Mouse (Mus musculus) liver, embryonic 11.5 days (tissue): Measurements from ENCODE around the gene Eif3c. TPM values are rescaled to one million over a fixed set of nuclear protein-coding genes. Genes with fewer than 3 reads are reported as not detected.

Experiments
- ATAC-seq: fragments of 200-750 bp; cut with Nextera tagmentation; replicated peaks from 2 replicates; pipeline ENCODE4 v1.8.0; 2017; ENCODE audit warnings: moderate number of reproducible peaks, mild to moderate bottlenecking, moderate TSS enrichment, moderate library complexity; ENCODE audit not compliant: low FRiP score
- DNase-seq: peaks from one replicate; pipeline ENCODE4 v3.0.0-alpha.2; 2017; ENCODE audit warnings: low spot score
- H3K27ac ChIP-seq: fragments of 300-500 bp; sonication (generic); 2 replicates; pipeline ENCODE4 v1.5.1; 2014; ENCODE audit warnings: mild to moderate bottlenecking, low read depth, low read length, control low read depth
- H3K27me3 ChIP-seq: fragments of 300-500 bp; sonication (generic); replicated peaks from 2 replicates; pipeline ENCODE4 v1.6.1; 2014; ENCODE audit warnings: low read length, mixed read lengths; ENCODE audit not compliant: control insufficient read depth, insufficient read depth
- H3K36me3 ChIP-seq: fragments of 300-500 bp; sonication (generic); 2 replicates; pipeline ENCODE4 v1.6.1; 2014; ENCODE audit warnings: mild to moderate bottlenecking, low read length, moderate library complexity, mixed read lengths; ENCODE audit not compliant: control insufficient read depth, insufficient read depth
- H3K4me1 ChIP-seq: fragments of 300-500 bp; sonication (generic); replicated peaks from 2 replicates; pipeline ENCODE4 v1.6.1; 2014; ENCODE audit warnings: low read length, mixed read lengths; ENCODE audit not compliant: control insufficient read depth, insufficient read depth
- H3K4me2 ChIP-seq: fragments of 300-500 bp; sonication (generic); 2 replicates; pipeline ENCODE4 v1.6.1; 2014; ENCODE audit warnings: mild to moderate bottlenecking, control low read depth, moderate library complexity
- H3K4me3 ChIP-seq: fragments of 300-500 bp; sonication (generic); 2 replicates; pipeline ENCODE4 v1.5.1; 2014; ENCODE audit warnings: low read depth, low read length, control low read depth
- H3K9ac ChIP-seq: fragments of 300-500 bp; sonication (generic); 2 replicates; pipeline ENCODE4 v1.6.1; 2014; ENCODE audit warnings: low read depth, low read length, control low read depth
- H3K9me3 ChIP-seq: fragments of 300-500 bp; sonication (generic); 2 replicates; pipeline ENCODE4 v1.6.1; 2016; ENCODE audit warnings: low read length, inconsistent platforms, mixed read lengths; ENCODE audit not compliant: control insufficient read depth
- WGBS: fragments of 180-500 bp; shearing (Covaris S2); extraction: QIAGEN DNeasy Blood & Tissue Kit; methylation state at CpG from one replicate; pipeline ENCODE4 v1.1.7; 2014; 5-methylcytosine and 5-hydroxymethylcytosine counted together
- polyA plus RNA-seq: library from polyadenylated mRNA; unstranded; fragments of >200 nt; fragmentation: Nextera tagmentation; extraction: Ambion mirVana; gene quantifications from 2 replicates; pipeline ENCODE4 v1.2.1, GENCODE M21; 2014

Gene Eif3c
- polyA plus RNA-seq, 1 experiment from 2014 or later = 195 TPM

DNA sequence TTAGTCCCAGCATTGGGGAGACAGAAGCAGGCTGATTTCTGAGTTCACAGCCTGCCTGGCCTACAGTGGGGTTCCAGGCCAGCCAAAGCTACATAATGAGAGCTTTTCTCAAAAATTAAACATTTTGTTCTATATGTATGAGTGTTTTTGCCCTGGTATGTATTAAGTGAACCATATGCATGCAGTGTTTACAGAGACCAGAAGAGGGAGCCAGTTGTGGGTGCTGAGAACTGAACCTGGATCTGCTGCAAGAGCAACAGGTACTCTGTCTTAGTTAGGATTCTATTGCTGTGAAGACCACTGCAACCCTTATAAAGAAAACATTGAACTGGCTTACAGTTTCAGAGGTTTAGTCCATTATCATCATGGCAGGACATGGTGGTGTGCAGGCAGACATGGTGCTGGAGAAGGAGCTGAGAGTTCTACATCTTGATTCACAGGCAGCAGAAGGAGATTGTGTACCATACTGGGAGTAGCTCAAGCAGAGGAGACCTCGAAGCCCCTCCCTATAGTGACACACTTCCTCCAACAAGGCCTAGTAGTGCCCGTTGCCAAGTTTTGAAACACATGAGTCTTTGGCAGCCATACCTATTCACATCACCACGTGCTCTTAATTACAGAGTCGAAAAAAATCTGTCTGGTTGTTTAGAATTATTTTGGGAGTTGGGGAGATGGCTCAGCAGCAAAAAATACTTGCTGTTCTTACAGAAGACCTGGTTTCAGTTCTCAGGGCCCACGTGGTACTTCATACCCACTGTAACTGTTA is 28.2 kb downstream of the Eif3c start:
- no peaks in the 10 kb centered on the region for H3K4me1 ChIP-seq
- H3K9me3 ChIP-seq = no peaks in the 10 kb centered on the region
- H3K36me3 ChIP-seq = no peaks in the 10 kb centered on the region
- no peak overlapping the region for H3K27ac ChIP-seq
- DNase-seq (no peak), ATAC-seq (no peak)
- H3K27me3 ChIP-seq = peaks cover 17% of the 10 kb centered on the region
- H3K4me2 ChIP-seq = no peak overlapping the region
- no peak overlapping the region for H3K9ac ChIP-seq
- H3K4me3 ChIP-seq = no peak overlapping the region
- 68% methylated on average over 5 of the region's 5 CpGs for WGBS

DNA sequence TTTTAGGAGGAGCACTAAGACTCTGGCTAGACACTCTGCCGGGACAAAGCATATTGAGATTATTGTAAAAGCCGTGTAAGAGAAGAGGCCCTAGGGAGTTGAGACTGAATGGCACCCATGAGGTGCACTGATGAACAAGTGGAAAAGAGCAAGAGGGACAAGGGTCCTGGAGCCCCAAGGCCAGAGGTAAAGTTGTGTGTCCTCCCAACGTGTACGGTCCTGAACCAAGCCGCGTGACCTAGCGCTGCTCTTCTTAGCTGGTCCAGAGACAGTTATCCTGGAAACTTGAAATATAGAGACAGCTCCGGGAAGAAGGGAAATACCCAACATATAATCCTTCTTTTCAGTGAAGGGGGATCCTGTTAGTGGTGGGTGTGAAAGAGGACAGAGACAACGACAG is 29.7 kb downstream of the Eif3c start:
- Histone ChIP-seq H3K4me1 (no peaks in the 10 kb centered on the region), H3K4me3 (peak overlapping the region; percentile 55), H3K4me2 (peak overlapping the region; percentile 85), H3K9ac (no peak overlapping the region), H3K27ac (no peak overlapping the region), H3K9me3 (no peaks in the 10 kb centered on the region), H3K36me3 (no peaks in the 10 kb centered on the region), H3K27me3 (peaks cover 17% of the 10 kb centered on the region)
- 61% methylated on average over 9 of the region's 9 CpGs for WGBS
- no peak for DNase-seq
- no peak for ATAC-seq

DNA sequence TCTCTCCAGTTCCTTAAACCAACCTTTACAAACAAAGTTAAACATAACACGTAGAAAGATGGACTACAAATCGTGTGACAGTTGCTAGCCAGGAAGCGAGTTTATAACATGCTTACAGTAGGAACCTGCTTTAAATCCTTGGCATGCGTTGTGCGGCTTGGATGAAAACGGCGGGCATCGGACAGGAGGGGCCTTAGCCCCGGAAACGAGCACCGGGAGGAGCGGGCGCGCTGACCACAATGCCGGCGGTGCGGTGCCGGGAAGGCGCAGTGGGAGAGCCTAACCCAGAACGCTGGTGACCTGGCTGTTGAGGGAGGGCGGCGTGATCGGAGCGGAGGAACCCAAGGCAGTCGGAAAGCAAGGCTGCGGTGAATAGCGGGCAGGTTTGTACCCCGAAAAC is 30.4 kb downstream of the Eif3c start:
- ATAC-seq (no peak), DNase-seq (no peak)
- Histone ChIP-seq H3K27ac (no peak overlapping the region), H3K4me3 (peak overlapping the region; percentile 55), H3K4me2 (peak overlapping the region; percentile 85), H3K27me3 (peaks cover 17% of the 10 kb centered on the region), H3K9ac (peak overlapping the region; percentile 44), H3K9me3 (no peaks in the 10 kb centered on the region), H3K36me3 (no peaks in the 10 kb centered on the region), H3K4me1 (no peaks in the 10 kb centered on the region)
- 3% methylated on average over 28 of the region's 28 CpGs for WGBS

DNA sequence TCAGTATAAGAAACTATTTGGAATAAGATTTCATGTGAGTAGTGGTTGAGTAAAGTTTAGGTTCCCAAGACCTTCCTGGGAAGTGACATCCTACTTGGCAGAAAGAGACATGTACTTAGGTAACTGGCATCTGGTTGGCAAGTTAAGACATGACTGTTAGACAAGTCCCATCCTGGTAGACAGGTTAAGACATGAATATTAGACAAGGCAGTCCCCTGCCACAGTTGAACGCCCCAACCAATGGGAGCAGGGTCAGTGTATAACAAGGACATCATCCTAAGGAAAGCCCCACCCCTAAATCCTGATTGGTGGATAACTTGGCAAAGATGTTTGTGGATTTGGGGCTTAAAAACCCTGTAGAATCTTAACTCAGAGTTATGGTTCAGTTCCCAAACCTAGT is 32.8 kb downstream of the Eif3c start:
- WGBS = 68% methylated on average over 1 of the region's 1 CpGs
- Histone ChIP-seq H3K9ac (no peak overlapping the region), H3K9me3 (no peaks in the 10 kb centered on the region), H3K36me3 (no peaks in the 10 kb centered on the region), H3K4me2 (no peak overlapping the region), H3K27me3 (peaks cover 17% of the 10 kb centered on the region), H3K27ac (no peak overlapping the region), H3K4me3 (no peak overlapping the region), H3K4me1 (no peaks in the 10 kb centered on the region)
- no peak for ATAC-seq
- no peak for DNase-seq

DNA sequence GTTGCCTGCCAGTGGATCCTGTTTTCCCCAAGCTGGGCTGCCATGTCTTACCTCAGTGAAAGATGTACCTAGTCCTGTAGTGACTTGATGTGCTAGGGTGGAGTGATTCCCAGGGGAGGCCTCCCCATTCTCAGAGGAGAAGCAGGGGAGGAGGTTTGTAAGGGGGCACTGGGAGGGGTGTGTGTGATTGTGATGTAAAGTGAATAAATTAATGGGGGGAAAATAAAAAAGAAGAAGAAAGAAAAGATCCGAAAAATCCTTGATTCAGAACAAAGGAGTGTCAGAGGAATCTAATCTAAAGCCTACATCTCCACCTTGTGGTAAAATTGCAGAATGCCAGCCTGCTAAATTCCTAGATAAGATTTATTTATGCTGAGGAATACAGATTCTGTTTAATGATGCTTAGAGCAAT is 38.0 kb downstream of the Eif3c start:
- Histone ChIP-seq H3K4me2 (no peak overlapping the region), H3K9me3 (no peaks in the 10 kb centered on the region), H3K9ac (no peak overlapping the region), H3K27ac (no peak overlapping the region), H3K27me3 (no peaks in the 10 kb centered on the region), H3K4me1 (no peaks in the 10 kb centered on the region), H3K4me3 (no peak overlapping the region), H3K36me3 (no peaks in the 10 kb centered on the region)
- WGBS = 36% methylated on average over 1 of the region's 1 CpGs
- DNase-seq (no peak), ATAC-seq (no peak)

DNA sequence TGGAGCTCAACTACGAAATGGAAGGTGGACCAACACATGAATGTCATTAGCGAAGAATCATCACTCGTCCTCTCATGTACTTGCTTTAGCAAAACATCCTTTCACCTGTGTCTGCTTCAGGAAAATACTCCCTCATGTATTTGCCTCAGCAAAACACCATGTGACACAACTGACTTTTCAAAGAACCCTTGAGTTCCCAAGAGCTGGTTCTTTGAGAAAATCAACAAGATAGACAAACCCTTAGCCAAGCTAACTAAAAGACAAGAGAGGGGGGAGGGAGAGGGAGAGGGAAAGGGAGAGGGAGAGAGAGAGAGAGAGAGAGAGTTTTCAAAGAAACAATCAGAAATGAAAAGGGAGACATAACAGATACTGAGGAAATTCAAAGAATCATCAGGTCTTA is 42.9 kb downstream of the Eif3c start:
- H3K4me3 ChIP-seq = no peak overlapping the region
- H3K9me3 ChIP-seq = no peaks in the 10 kb centered on the region
- DNase-seq (no peak), ATAC-seq (no peak)
- H3K36me3 ChIP-seq = no peaks in the 10 kb centered on the region
- H3K4me1 ChIP-seq = no peaks in the 10 kb centered on the region
- no peaks in the 10 kb centered on the region for H3K27me3 ChIP-seq
- no peak overlapping the region for H3K4me2 ChIP-seq
- no peak overlapping the region for H3K9ac ChIP-seq
- H3K27ac ChIP-seq = no peak overlapping the region
- 82% methylated on average over 3 of the region's 3 CpGs for WGBS

DNA sequence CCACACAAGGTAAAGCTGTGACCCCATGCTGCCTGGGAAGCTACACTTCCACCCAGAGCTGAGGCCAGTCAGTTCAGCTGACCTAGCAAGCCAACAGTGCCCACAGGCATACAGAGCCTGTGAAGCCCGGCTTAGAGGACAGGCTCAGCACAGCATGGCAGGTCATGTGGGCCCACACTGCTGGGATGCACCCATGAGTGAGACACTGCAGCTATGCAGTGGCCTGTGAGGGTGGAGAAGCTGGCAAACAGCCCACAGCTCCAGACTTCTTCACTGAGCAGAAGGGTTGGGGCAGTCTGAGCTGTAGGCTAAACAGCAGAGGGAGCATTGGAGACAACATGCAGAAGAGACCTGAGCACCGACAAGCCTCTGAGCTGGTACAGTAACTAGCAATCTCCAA is 46.7 kb downstream of the Eif3c start:
- Histone ChIP-seq H3K9me3 (no peaks in the 10 kb centered on the region), H3K4me3 (no peak overlapping the region), H3K36me3 (no peaks in the 10 kb centered on the region), H3K4me2 (no peak overlapping the region), H3K27ac (no peak overlapping the region), H3K27me3 (no peaks in the 10 kb centered on the region; the same call in 1 of the 2 replicates), H3K9ac (no peak overlapping the region), H3K4me1 (no peaks in the 10 kb centered on the region)
- WGBS = 70% methylated on average over 2 of the region's 2 CpGs
- no peak for DNase-seq
- ATAC-seq = no peak

DNA sequence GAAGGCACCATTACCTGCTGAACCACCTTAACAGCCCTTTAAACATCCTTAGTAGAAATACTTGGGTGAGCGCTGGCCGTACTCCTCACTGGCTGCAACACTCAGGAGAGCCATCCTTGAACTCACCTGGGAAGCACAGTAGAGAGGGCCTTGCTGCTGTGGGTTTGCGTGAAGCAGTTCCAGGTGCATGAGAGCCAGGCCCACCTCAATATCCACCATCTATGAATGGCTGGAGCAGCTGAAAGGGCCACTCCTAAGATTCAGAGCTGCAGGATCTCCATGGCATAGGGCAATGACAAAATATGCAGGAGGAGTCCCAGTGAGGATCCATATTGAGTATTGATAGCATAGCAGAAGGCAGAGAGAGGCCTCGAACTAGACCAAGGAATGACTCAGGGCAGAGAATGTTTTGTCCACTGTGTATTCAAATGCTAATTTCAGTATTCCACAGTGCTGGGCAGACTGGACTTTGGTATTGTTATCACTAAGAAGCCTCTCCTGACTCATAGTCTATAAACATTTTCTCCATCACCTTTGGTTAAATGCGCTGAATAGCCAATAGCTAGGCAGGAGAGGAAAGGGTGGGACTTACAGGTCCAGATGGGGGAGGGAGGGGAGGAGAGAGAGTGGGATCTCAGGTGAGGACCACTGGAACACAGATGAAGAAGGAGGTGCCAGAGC is 47.8 kb downstream of the Eif3c start:
- no peak for DNase-seq
- no peak overlapping the region for H3K4me3 ChIP-seq
- WGBS = 89% methylated on average over 5 of the region's 5 CpGs

DNA sequence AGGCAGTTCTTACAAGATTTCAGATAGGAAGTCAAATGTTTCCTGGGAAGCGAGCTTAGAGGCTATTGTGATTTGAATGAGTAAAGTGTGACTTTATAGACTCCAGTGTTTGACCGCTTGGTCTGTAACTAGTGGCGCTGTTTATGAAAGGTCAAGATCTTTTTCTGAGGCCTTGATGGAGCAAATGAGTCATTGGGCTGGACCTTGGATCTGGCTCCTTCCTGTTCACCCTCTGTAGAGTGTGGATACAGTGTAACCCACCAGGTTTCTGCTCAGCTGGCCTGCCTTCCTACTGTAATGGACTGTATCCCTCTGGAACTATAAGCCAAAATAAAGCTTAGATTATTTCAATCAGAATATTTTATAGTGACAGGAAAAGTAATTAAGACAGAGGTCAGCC is 54.9 kb downstream of the Eif3c start:
- H3K4me1 ChIP-seq = no peaks in the 10 kb centered on the region
- DNase-seq = peak; percentile 15
- H3K4me3 ChIP-seq = no peak overlapping the region
- no peak overlapping the region for H3K4me2 ChIP-seq
- WGBS = 78% methylated on average over 3 of the region's 3 CpGs
- no peak overlapping the region for H3K9ac ChIP-seq
- ATAC-seq = no peak
- H3K9me3 ChIP-seq = no peaks in the 10 kb centered on the region
- H3K36me3 ChIP-seq = no peaks in the 10 kb centered on the region
- no peak overlapping the region for H3K27ac ChIP-seq
- H3K27me3 ChIP-seq = no peaks in the 10 kb centered on the region; the same call in 1 of the 2 replicates

More for the DNA sequence above, 47.8 kb downstream of the Eif3c start:
- H3K27me3 ChIP-seq = no peaks in the 10 kb centered on the region; the same call in 1 of the 2 replicates
- H3K9me3 ChIP-seq = no peaks in the 10 kb centered on the region
- H3K4me2 ChIP-seq = no peak overlapping the region
- H3K27ac ChIP-seq = no peak overlapping the region
- no peak overlapping the region for H3K9ac ChIP-seq
- H3K4me1 ChIP-seq = no peaks in the 10 kb centered on the region
- no peaks in the 10 kb centered on the region for H3K36me3 ChIP-seq
- ATAC-seq = no peak
